Mouse (Mus musculus) kidney, postnatal 14 days (tissue): ENCODE results near the gene Cdk14.
A peak's percentile ranks its signal among the peaks of the same experiment; 100 is the strongest.

Source experiments
- DNase-seq: peaks from one replicate; pipeline ENCODE4 v3.0.0; 2022; ENCODE audit warnings: mixed read lengths

Cdk14 gene

DNA sequence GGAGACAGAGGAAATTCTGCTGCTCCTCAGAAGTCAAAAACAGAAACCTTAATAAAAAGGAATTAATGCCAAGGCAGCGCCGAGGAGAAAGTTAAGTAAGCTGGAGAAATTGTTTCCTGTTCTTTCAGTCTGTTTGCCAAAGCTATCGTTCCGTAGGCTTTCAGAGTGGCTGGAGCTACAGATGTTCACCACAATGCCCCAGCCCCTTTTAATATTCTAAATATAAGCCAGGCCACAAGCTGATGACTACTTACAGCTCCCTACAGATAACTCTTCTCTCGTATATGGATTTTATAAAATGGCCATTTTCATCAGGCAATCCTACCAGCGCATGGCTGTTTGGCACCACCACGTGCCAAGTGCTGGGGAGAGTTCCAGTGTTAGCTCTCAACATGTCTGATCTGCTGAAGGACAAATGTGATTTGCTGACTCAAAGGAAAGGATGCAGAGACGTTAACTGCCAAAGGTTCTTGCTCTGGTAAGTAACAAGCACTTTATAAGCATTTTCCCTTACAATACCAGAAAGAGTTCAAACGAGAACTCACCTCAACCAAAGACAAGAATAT, 106.8 kb downstream of the Cdk14 start:
- no peak for DNase-seq

DNA sequence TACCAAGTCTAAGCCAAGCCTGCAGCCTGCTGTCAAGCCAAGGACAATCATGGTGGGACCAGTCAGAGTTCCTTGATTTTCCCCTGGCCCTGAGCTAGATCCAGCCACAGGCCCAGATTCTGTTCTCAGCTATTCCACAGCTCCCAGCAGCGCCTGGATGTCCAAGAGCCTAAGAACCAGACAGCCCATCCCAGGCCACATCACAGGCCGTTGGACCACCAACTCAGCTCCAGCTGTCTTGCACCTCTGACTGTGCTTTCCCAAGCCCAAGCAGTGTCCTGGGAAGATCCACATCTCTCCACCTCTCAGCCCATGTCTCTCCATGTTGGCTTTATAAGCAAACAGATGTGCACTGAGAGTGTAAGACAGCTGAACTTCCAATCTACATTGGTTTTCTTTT, 114.8 kb downstream of the Cdk14 start:
- DNase-seq = no peak

DNA sequence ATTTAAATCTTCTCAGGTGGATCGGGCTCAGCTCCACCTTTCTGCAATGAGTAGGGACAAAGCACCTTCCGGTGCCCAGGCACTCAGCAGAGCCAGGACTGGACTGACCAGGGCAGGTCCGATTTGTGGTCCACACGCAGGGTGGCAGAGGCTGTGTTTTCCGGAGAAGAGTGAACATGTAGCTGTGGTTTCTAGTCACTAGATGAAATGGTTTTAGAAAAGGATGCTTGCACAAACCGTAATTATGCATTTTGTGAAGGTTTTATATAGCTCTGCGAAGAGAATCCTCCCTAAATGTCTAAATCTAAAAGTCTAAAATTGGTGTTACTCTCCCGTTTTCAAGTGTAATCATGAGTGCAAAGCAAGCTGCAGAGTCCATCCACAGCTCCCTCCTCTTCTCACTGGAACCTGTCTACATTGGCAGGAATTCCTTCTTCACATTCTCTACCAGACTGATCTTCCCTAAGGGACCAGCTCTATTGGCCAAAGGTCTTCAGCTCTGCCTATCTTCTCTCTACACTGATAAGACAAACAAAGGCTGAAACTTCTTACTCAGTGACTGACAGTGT, 116.9 kb downstream of the Cdk14 start:
- DNase-seq = no peak

GRCm38 (mm10) chr5:5301571-5302079, 118.5 kb downstream of the Cdk14 start:
- no peak for DNase-seq

- DNase-seq = no peak
These were observed 119.1 kb downstream of the Cdk14 start for GRCm38 (mm10) chr5:5300998-5301397.

GRCm38 (mm10) chr5:5300290-5300689, 119.8 kb downstream of the Cdk14 start:
- DNase-seq = no peak

GRCm38 (mm10) chr5:5297222-5297621, 122.9 kb downstream of the Cdk14 start:
- DNase-seq = no peak

DNA sequence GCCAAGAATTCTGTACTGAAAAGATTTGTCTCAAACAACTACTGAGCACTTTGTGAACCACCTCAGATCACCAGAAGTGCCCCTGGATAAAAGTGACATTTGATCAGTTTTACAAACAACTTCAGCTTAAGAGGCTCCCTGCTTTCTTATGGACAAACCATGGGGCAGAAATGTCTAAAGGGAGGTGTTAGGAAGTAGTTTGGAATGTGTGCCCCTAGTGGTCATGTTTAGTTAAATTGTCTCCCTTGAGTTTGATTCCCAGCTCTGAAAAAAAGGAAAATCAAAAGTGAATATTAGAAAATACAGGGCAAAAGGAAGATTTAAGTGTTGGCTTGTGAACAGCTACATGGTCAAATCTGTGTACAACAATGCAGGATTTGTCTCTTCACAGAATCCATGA, 123.3 kb downstream of the Cdk14 start:
- no peak for DNase-seq

GRCm38 (mm10) chr5:5292830-5293542, 127.1 kb downstream of the Cdk14 start:
- no peak for DNase-seq

GRCm38 (mm10) chr5:5291321-5291991, 128.7 kb downstream of the Cdk14 start:
- DNase-seq = no peak

GRCm38 (mm10) chr5:5290714-5291113, 129.4 kb downstream of the Cdk14 start:
- no peak for DNase-seq

GRCm38 (mm10) chr5:5285876-5286275, 134.2 kb downstream of the Cdk14 start:
- no peak for DNase-seq

- no peak for DNase-seq
These were observed 135.6 kb downstream of the Cdk14 start for GRCm38 (mm10) chr5:5284531-5284930.

DNA sequence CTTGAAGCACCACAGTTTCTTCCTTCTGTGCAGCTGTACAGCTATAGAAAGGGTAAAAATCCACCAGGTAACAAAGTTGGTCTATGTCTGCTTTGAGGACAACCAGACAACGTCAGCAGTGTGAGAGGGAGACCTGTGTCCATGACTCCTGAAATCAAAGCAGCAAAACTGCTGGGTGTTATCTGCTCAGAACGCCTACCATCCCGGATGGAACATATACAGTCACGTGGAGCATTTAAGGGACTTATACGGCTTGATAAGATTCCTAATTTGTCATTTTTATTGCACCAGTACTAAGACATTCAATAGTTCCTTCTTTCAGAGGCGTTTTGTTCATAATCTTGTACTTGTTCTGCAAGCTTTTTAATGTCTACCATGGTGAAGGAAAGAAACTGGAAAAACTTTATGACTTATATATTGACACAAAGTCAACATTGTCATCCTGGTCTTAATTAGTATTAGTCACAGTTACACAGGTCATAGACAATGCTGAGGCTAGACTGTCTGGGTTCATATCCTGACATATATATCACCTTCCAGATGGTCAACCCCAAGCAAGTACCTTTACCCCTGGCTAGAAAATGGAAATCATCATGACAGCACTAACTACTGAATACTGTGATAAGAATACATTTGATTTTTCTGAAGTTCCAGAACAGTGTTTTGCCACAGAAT, 136.2 kb downstream of the Cdk14 start:
- DNase-seq = no peak

DNA sequence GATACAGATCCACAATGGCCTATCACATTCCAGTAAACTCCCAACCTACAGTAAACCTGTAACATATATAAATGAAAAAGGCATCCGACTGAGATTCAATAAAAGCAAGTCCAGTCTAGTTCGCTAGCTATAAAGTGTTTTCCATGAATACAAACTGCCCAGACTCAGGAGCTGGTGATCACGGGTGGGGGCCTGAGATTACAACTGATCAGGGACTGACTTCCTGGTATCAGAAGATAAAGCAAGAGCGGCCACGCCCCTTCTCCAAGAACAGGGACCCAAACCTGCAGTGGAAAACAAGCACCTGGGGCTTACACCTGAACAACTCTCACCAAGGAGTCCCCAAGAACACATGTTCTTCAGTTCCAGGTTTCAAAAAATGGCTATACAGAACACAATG, 137.7 kb downstream of the Cdk14 start:
- DNase-seq = no peak

GRCm38 (mm10) chr5:5275321-5275720, 144.8 kb downstream of the Cdk14 start:
- no peak for DNase-seq

GRCm38 (mm10) chr5:5274318-5274717, 145.8 kb downstream of the Cdk14 start:
- DNase-seq = no peak

DNA sequence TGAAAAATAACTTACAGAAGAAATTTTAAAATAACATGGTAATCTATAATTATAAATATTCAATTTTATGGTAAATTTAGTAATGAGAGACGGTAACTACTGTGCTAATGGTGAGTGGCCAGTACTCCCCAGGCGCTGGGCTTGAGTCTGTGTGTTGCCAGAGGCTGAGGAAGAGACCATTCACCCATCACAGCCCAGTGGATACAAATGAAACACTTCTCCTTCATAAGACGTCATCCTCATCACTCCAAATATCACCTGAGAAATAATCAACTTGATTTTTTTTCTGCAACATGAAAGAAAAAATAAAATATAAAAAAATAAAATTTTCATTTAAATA, 153.4 kb downstream of the Cdk14 start:
- no peak for DNase-seq

GRCm38 (mm10) chr5:5265861-5266786, 154.0 kb downstream of the Cdk14 start:
- peak; percentile 44 for DNase-seq

DNA sequence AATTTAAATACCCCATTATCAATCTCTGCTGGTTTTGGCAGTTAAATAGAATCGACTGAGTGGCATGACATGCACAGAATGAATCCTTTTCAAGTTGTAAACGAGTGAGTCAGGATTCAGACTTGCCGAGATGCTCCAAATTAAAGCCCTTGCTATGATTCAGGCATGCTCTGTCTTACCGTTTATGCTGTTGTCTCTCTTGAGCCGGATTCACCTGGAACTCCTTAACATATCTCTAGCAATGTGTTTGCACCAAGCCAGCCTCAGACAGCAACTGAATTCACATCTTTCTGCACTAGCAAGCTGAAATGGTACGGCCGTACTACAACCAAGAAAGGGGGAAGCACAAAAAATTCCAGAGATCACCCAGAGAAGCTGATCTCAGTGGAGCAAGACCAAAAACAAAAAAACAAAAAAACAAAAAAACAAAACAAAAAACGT, 154.7 kb downstream of the Cdk14 start:
- no peak for DNase-seq

GRCm38 (mm10) chr5:5264712-5265111, 155.4 kb downstream of the Cdk14 start:
- DNase-seq = no peak

GRCm38 (mm10) chr5:5261725-5262296, 158.3 kb downstream of the Cdk14 start:
- DNase-seq = no peak
